Mouse (Mus musculus): ENCODE measurements around the gene Stmn1. TPM values are rescaled to one million over a fixed set of nuclear protein-coding genes. Genes with fewer than 3 reads are reported as not detected.

Gene Stmn1
- polyA plus RNA-seq, 1 experiment: 115 TPM

DNA sequence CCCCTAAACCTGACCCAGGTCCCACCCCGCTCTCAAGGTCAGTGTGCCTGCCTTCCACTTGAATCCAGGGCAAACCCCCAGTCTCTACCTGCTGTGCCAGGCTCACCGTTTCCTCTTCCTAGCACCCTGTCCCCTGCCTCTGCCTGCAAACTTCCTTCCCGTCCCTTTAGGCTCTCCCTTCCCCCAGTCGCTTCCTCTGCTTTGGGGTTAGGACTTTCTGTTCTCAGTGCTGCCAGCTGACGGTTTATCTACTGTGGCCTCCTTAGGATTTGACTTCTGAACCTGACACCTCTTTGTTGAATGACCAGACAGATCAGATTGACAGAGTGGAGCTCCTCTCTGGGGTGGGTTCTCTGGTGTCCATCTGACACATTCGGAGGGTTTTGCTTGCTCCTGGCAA is 12.8 kb upstream of the Stmn1 start:
- H3K4me1 ChIP-seq: peaks cover 64% of the 10 kb centered on the region
- peak overlapping the region; percentile 76 for H3K4me3 ChIP-seq (replicated peaks)
- no peaks in the 10 kb centered on the region for H3K9me3 ChIP-seq
- H3K27me3 ChIP-seq (replicated peaks): peaks cover 40% of the 10 kb centered on the region
- no peaks in the 10 kb centered on the region for H3K36me3 ChIP-seq (replicated peaks; ENCODE audit: low read length)
- TF ChIP-seq FLI1 (IDR thresholded peaks at IDR 0.05; ENCODE audit: low read length) (no peak), GATA1 (IDR thresholded peaks at IDR 0.05; ENCODE audit: borderline replicate concordance, low read length) (no peak)

DNA sequence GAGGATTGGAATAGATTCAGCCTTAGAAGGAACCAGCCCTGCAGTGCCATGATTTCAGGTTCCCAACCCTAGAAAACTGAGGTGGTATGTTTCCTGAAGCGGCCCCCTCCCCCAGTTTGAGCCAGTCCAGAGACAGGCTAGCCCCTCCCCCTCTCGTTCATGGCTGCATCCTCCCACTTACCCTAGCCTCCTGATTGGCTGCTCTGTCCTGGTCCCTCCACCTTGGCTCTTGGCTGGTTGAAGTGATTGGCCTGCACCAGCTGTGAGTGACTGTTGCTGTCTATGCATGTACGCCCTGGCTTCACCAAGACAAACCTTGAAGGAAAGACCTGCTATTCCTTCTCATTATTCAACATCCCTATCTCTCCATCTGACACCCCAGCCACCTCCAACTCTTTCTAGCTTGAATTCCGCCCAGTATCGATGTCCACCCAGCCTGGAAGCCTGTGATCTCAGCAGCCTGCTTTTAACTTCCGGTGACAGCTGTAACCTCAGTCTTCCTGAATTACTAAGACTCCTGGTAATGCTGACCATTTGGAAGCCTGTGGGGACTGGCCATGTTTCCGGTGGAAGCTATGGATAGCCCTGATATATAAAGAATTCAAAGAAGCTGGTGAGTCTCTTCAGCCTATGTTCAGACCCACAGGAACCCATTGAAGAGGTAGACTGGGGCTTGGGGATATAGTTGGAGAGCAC is 10.8 kb upstream of the Stmn1 start:
- Histone ChIP-seq H3K4me3 (replicated peaks) (peak overlapping the region; percentile 72), H3K36me3 (replicated peaks; ENCODE audit: low read length) (no peaks in the 10 kb centered on the region), H3K27me3 (replicated peaks) (peaks cover 29% of the 10 kb centered on the region), H3K9me3 (no peaks in the 10 kb centered on the region), H3K4me1 (peaks cover 65% of the 10 kb centered on the region)
- TF ChIP-seq FLI1 (IDR thresholded peaks at IDR 0.05; ENCODE audit: low read length) (peak; percentile 61; the same call in 1 of the 2 replicates), GATA1 (IDR thresholded peaks at IDR 0.05; ENCODE audit: borderline replicate concordance, low read length) (0 out of 3 replicates have a peak, but pooled peaks have one; percentile 20)

DNA sequence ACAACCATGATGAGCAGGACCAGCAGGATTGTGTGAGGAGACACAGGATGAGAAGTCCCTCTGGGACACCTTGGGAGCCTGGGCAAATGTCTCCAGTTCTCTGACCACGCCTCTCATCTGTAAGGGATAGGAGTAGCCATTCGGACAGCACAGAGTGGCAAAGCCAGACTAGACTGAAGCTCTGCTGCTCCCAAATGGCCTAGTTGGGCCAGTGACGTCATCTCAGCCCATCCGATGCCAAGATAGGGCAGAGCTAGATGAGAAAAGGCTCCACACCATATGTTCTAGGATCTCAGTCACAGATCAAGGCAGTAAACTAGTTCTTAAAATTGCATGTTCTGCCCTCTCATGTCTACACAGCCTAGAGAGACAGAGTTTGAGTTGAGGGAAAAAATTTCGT is 9.3 kb upstream of the Stmn1 start:
- Histone ChIP-seq H3K36me3 (replicated peaks; ENCODE audit: low read length) (peaks cover 4% of the 10 kb centered on the region), H3K27me3 (replicated peaks) (peaks cover 17% of the 10 kb centered on the region), H3K4me1 (peaks cover 62% of the 10 kb centered on the region), H3K4me3 (replicated peaks) (no peak overlapping the region), H3K9me3 (peaks cover 8% of the 10 kb centered on the region)
- TF ChIP-seq FLI1 (IDR thresholded peaks at IDR 0.05; ENCODE audit: low read length) (no peak), GATA1 (IDR thresholded peaks at IDR 0.05; ENCODE audit: borderline replicate concordance, low read length) (no peak)

DNA sequence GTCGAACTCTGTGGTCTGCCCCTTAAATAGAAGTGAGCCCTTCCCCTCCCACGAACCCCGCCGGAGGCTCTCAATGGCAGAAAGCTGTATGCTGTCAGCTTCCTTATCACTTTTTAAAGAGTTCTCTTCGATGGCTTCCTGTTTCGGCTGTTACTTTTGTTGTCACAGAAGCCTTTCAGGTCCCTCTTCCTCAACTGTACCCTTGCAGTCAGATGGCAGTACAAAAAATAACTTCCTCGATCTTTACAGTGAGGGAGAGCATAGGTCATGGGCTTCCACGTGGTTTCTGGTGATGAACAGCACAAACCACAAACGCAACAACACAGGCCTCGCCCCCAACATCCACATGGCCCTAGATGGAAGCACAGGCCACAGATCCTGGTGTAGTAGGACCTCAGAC is 7.8 kb upstream of the Stmn1 start:
- Histone ChIP-seq H3K4me3 (replicated peaks) (peak overlapping the region; percentile 86), H3K36me3 (replicated peaks; ENCODE audit: low read length) (peaks cover 4% of the 10 kb centered on the region), H3K9me3 (peaks cover 8% of the 10 kb centered on the region), H3K4me1 (peaks cover 67% of the 10 kb centered on the region), H3K27me3 (replicated peaks) (peaks cover 8% of the 10 kb centered on the region)
- no peak for TF ChIP-seq GATA1 (IDR thresholded peaks at IDR 0.05; ENCODE audit: borderline replicate concordance, low read length)
- no peak for TF ChIP-seq FLI1 (IDR thresholded peaks at IDR 0.05; ENCODE audit: low read length)

DNA sequence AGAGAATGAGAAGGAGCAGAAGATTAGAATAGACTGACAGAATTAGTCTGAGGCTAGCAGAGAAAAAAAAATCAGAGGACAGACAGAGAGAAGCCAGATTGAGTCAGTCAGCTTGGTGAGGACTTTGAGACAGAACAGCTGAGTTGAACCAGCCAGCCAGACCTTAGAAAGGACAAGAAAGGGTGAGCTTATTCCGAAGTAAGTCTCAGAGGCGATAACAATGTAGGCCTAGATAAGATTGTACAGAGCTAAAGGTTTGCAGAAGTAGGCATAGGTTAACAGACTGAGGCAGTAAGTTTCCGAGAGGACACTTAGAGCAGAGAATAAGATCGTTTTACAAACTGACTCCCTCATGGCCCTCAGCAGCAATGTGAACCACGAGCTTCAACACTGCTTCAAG is 6.9 kb upstream of the Stmn1 start:
- peaks cover 5% of the 10 kb centered on the region for H3K27me3 ChIP-seq (replicated peaks)
- peaks cover 67% of the 10 kb centered on the region for H3K4me1 ChIP-seq
- TF ChIP-seq GATA1 (IDR thresholded peaks at IDR 0.05; ENCODE audit: borderline replicate concordance, low read length): no peak
- no peak for TF ChIP-seq FLI1 (IDR thresholded peaks at IDR 0.05; ENCODE audit: low read length)
- peaks cover 8% of the 10 kb centered on the region for H3K9me3 ChIP-seq
- H3K36me3 ChIP-seq (replicated peaks; ENCODE audit: low read length): peaks cover 4% of the 10 kb centered on the region
- no peak overlapping the region for H3K4me3 ChIP-seq (replicated peaks)

DNA sequence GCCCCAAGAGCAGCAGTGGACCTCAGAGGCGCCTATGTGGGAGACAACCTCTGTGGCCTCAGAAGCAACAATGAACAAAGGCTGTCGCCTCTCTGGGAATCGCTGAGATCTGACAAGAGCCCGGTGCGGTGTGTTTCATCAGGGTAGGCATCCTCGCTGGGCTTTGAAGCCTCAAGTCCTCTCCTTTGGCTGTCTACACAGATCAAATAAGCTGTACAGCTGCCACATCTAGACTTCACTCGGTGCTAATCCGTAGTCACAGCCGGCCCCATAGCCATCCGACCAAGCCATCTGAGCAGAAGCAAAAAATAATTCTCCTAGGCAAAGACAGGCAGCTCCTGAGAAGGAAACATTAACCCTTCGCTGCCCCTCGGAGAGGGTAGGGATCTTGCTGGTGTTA is 2.3 kb upstream of the Stmn1 start:
- Histone ChIP-seq H3K4me1 (peaks cover 46% of the 10 kb centered on the region), H3K27me3 (replicated peaks) (peaks cover 2% of the 10 kb centered on the region), H3K9me3 (peaks cover 8% of the 10 kb centered on the region)

DNA sequence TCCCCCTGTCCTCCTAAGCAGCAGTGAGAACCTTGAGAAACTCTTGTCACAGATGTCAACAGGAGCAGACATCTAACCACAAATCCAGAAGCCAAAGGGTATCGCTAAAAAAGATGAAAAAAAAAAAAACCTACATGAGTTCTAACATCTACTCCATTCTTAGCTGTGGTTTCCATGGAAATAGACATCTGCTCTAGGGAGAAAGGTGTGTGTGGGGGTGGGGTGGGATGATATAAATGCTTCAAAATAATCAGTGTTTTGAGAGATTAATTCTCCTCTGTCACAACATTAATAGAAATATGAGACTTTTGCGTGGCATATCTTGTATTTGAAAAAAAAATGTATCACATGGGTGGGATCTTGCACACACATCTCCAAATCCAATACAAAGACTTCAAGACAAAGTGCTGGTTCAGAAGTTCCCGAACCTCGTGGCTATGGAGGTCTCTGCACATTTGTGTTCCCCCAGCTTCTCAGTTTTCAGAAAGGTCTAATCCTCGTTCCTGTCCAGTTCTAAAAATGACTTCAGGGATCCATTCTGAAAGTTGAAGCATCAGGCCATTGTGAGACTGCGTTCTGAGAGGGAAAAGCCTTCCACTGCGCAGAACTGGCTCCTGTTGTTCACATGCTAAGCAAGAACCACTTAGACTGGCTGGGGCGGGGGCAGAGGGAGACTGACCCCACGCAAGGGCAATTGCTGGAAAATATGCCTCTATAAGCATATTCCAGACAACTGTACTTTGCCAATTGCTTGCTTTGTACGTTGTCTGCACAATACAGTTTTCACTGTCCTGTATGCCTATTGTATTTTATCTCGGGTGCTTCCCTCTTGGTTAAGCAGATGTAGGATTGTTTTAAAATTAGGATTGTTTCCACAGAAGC is 1.5 kb upstream of the Stmn1 start:
- Histone ChIP-seq H3K36me3 (replicated peaks; ENCODE audit: low read length) (peaks cover 13% of the 10 kb centered on the region), H3K4me3 (replicated peaks) (no peak overlapping the region), H3K4me1 (peaks cover 39% of the 10 kb centered on the region), H3K9me3 (peaks cover 8% of the 10 kb centered on the region), H3K27me3 (replicated peaks) (peaks cover 2% of the 10 kb centered on the region)
- TF ChIP-seq GATA1 (IDR thresholded peaks at IDR 0.05; ENCODE audit: borderline replicate concordance, low read length) (no peak), FLI1 (IDR thresholded peaks at IDR 0.05; ENCODE audit: low read length) (no peak)

More for the DNA sequence above, 2.3 kb upstream of the Stmn1 start:
- Histone ChIP-seq H3K4me3 (replicated peaks) (no peak overlapping the region), H3K36me3 (replicated peaks; ENCODE audit: low read length) (peaks cover 6% of the 10 kb centered on the region)
- TF ChIP-seq GATA1 (IDR thresholded peaks at IDR 0.05; ENCODE audit: borderline replicate concordance, low read length): no peak
- no peak for TF ChIP-seq FLI1 (IDR thresholded peaks at IDR 0.05; ENCODE audit: low read length)

DNA sequence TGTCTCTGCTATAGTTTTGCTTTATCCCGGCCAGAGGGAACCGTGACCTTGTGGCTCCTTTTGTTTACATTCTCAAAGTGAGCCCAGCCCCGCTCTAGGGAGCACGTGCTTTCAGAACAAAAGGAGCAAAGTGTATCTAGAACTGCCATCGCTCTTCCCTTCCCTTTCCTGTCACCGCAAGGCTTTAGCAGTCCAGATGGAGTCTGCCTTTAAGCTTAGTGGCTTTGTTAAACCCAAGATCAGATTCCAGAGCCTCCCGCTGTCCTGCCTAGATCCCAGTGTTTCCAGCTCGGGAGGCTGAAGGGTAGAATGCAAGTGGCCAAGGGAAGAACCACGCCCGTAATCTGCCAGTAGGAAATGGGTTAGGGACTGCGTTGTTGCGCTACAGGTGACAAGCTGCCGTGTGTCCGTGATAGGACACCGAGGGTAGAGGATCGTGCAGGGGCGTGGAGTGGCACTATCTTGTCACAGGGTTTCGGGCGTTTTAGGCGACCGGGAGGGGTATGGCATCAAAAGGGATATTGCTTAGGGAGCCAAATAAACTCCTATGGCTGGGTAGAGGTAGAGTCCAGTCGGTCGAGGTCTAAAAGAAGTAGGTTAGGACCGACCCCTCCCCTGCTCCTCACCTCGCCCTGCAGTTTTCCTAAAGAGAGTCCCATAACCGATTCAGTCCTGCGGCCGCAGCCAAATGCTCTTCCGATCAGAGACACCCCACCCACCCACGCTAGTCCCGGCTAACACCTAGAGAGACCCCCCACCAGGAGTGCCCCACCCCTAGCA is 495 bp upstream of the Stmn1 start:
- TF ChIP-seq FLI1 (IDR thresholded peaks at IDR 0.05; ENCODE audit: low read length) (no peak), GATA1 (IDR thresholded peaks at IDR 0.05; ENCODE audit: borderline replicate concordance, low read length) (no peak)
- Histone ChIP-seq H3K36me3 (replicated peaks; ENCODE audit: low read length) (peaks cover 23% of the 10 kb centered on the region), H3K4me3 (replicated peaks) (peak overlapping the region; percentile 92), H3K4me1 (peaks cover 37% of the 10 kb centered on the region), H3K27me3 (replicated peaks) (peaks cover 2% of the 10 kb centered on the region), H3K9me3 (peaks cover 8% of the 10 kb centered on the region)

DNA sequence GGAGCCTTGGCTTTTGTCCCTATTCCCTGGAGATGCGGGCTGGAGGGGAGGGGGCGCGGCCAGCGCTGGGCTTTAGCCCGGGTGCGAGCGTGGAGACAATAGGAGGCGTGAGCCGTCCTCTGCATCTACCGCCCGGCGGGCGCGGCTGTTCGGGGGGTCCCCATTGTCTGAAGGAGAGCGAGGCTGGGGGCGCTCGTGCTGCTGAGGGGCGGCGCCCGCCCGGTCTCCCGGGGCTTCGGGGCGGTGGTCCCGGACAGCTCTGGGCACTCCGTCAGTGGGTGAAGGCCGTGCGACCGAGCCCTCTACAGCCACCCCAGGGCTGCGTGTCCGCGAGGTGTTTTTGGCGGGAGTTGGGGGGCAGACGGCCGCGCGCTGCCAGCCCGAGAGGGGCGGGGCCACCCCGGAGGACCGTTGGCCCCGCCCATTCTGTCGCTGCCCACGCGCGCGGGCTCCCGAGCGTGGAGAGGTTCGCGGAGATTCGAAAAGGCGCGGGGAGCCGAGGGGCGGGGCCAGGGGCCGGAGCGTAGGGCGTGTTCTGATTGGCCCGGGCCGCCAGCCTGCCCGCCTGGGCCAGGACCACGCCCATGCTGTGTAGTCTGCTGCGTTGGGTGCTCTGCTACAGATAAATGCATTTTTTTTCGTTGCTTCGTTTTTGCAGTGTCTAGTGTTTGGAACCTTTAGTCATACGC is 602 bp downstream of the Stmn1 start:
- peaks cover 37% of the 10 kb centered on the region for H3K4me1 ChIP-seq
- TF ChIP-seq FLI1 (IDR thresholded peaks at IDR 0.05; ENCODE audit: low read length): no peak
- no peak for TF ChIP-seq GATA1 (IDR thresholded peaks at IDR 0.05; ENCODE audit: borderline replicate concordance, low read length)
- H3K9me3 ChIP-seq: peaks cover under 1% of the 10 kb centered on the region
- peaks cover 2% of the 10 kb centered on the region for H3K27me3 ChIP-seq (replicated peaks)
- peak overlapping the region; percentile 92 for H3K4me3 ChIP-seq (replicated peaks)
- peaks cover 25% of the 10 kb centered on the region for H3K36me3 ChIP-seq (replicated peaks; ENCODE audit: low read length)
